Mouse (Mus musculus) embryonic facial prominence, embryonic 15.5 days (tissue): ENCODE measurements around the gene Qtrt1. TPM values are rescaled to one million over a fixed set of nuclear protein-coding genes. Genes with fewer than 3 reads are reported as not detected.

ENCODE experiments used
- ATAC-seq: fragments of 200-750 bp; cut with Nextera tagmentation; 2 replicates; pipeline ENCODE4 v1.8.0; 2017; ENCODE audit warnings: low read depth, moderate TSS enrichment; ENCODE audit not compliant: insufficient number of reproducible peaks, low FRiP score, low TSS enrichment
- H3K27ac ChIP-seq: fragments of 300-500 bp; sonication (generic); replicated peaks from 2 replicates; pipeline ENCODE4 v1.5.1; 2015; ENCODE audit warnings: mild to moderate bottlenecking, inconsistent platforms
- H3K27me3 ChIP-seq: fragments of 300-500 bp; sonication (generic); 2 replicates; pipeline ENCODE4 v1.6.1; 2015; ENCODE audit warnings: inconsistent platforms
- H3K36me3 ChIP-seq: fragments of 300-500 bp; sonication (generic); 2 replicates; pipeline ENCODE4 v1.6.1; 2015; ENCODE audit warnings: mild to moderate bottlenecking, inconsistent platforms
- H3K4me1 ChIP-seq: fragments of 300-500 bp; sonication (generic); 2 replicates; pipeline ENCODE4 v1.6.1; 2015; ENCODE audit warnings: inconsistent platforms
- H3K4me2 ChIP-seq: fragments of 300-500 bp; sonication (generic); replicated peaks from 2 replicates; pipeline ENCODE4 v1.6.1; 2015; ENCODE audit warnings: mild to moderate bottlenecking, inconsistent platforms
- H3K4me3 ChIP-seq: fragments of 300-500 bp; sonication (generic); replicated peaks from 2 replicates; pipeline ENCODE4 v1.5.1; 2015; ENCODE audit warnings: mild to moderate bottlenecking, inconsistent platforms
- H3K9ac ChIP-seq: fragments of 300-500 bp; sonication (generic); 2 replicates; pipeline ENCODE4 v1.6.1; 2015; ENCODE audit warnings: inconsistent platforms
- H3K9me3 ChIP-seq: fragments of 300-500 bp; sonication (generic); replicated peaks from 2 replicates; pipeline ENCODE4 v1.6.1; 2016; ENCODE audit warnings: inconsistent platforms
- WGBS: fragments of 180-500 bp; shearing (Covaris S2); methylation state at CpG from one replicate; pipeline ENCODE4 v1.1.7; 2015; 5-methylcytosine and 5-hydroxymethylcytosine counted together
- polyA plus RNA-seq: library from polyadenylated mRNA; unstranded; fragments of >200 nt; fragmentation: Nextera tagmentation; extraction: Ambion mirVana; gene quantifications from 2 replicates; pipeline ENCODE4 v1.2.1, GENCODE M21; 2015

The Qtrt1 gene
- polyA plus RNA-seq, 1 experiment from 2014 or later, result 47.5 TPM

GRCm38 (mm10) chr9:21424631-21425555 is 13.3 kb downstream of the Qtrt1 start, which contains the start of gene Dnm2:
Gene Dnm2, plus strand, starts transcription at chr9:21424908.
- Histone ChIP-seq H3K9ac (peak within 1 kb of the TSS; percentile 95), H3K4me2 (peak within 1 kb of the TSS; percentile 88), H3K27ac (peak within 1 kb of the TSS; percentile 90), H3K9me3 (no peaks in the 10 kb centered on the region), H3K27me3 (no peaks in the 10 kb centered on the region), H3K4me3 (peak within 1 kb of the TSS; percentile 99), H3K4me1 (peaks cover 34% of the 10 kb centered on the region), H3K36me3 (peaks cover 16% of the 10 kb centered on the region)
- under 1% methylated on average over 80 of the region's 82 CpGs for WGBS
- ATAC-seq, result peak; percentile 98

- ATAC-seq, result no peak
- Histone ChIP-seq H3K4me1 (peaks cover 39% of the 10 kb centered on the region), H3K27me3 (no peaks in the 10 kb centered on the region), H3K9ac (peak overlapping the region; percentile 95), H3K4me3 (peak overlapping the region; percentile 99), H3K9me3 (no peaks in the 10 kb centered on the region), H3K4me2 (peak overlapping the region; percentile 88), H3K27ac (peak overlapping the region; percentile 90; the same call in 1 of the 2 replicates), H3K36me3 (peaks cover 9% of the 10 kb centered on the region; the same call in 1 of the 2 replicates)
- 9% methylated on average over 6 of the region's 6 CpGs for WGBS
These were observed 13.9 kb downstream of the Qtrt1 start for GRCm38 (mm10) chr9:21425556-21425945.

GRCm38 (mm10) chr9:21426013-21426412 is 14.4 kb downstream of the Qtrt1 start:
- ATAC-seq, result no peak
- H3K27ac ChIP-seq, result no peak overlapping the region
- no peaks in the 10 kb centered on the region for H3K27me3 ChIP-seq
- H3K9me3 ChIP-seq, result no peaks in the 10 kb centered on the region
- peak overlapping the region; percentile 99 for H3K4me3 ChIP-seq
- H3K4me2 ChIP-seq, result peak overlapping the region; percentile 88
- peaks cover 5% of the 10 kb centered on the region; the same call in 1 of the 2 replicates for H3K36me3 ChIP-seq
- peak overlapping the region; percentile 95 for H3K9ac ChIP-seq
- WGBS, result 5% methylated on average over 1 of the region's 1 CpGs
- peaks cover 43% of the 10 kb centered on the region for H3K4me1 ChIP-seq

- Histone ChIP-seq H3K9me3 (no peaks in the 10 kb centered on the region), H3K4me2 (peak overlapping the region; percentile 88; the same call in 1 of the 2 replicates), H3K36me3 (no peaks in the 10 kb centered on the region; the same call in 1 of the 2 replicates), H3K27me3 (no peaks in the 10 kb centered on the region), H3K27ac (no peak overlapping the region), H3K4me3 (peak overlapping the region; percentile 99), H3K4me1 (peaks cover 48% of the 10 kb centered on the region), H3K9ac (no peak overlapping the region)
- WGBS, result 69% methylated on average over 2 of the region's 2 CpGs
- no peak for ATAC-seq
These were observed 14.9 kb downstream of the Qtrt1 start for GRCm38 (mm10) chr9:21426525-21426924.

DNA sequence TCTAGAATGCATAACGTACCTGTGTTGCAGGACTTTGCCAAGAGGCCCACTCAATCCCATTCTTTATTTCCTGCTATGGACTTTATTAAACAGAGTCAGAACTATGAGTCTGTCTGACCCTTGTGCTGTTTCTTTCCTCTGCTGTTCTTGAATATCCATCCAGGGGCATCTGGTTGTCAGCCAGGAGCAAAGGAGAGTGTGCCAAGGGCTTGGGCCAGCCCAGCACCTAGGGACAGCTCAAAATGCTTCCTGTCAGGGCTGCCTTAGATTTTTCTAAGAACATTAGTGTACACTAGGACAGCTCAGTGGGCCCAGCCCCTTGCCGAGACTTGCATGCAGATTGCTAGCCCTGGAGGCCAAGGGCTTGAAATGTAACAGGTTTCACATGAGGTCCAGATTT is 16.1 kb downstream of the Qtrt1 start:
- no peak for ATAC-seq
- H3K27me3 ChIP-seq, result no peaks in the 10 kb centered on the region
- no peaks in the 10 kb centered on the region for H3K9me3 ChIP-seq
- H3K4me1 ChIP-seq, result peaks cover 53% of the 10 kb centered on the region
- no peak overlapping the region for H3K9ac ChIP-seq
- no peak overlapping the region for H3K4me2 ChIP-seq
- H3K4me3 ChIP-seq, result no peak overlapping the region
- no peak overlapping the region for H3K27ac ChIP-seq
- WGBS, result 63% methylated on average over 2 of the region's 2 CpGs
- no peaks in the 10 kb centered on the region for H3K36me3 ChIP-seq

DNA sequence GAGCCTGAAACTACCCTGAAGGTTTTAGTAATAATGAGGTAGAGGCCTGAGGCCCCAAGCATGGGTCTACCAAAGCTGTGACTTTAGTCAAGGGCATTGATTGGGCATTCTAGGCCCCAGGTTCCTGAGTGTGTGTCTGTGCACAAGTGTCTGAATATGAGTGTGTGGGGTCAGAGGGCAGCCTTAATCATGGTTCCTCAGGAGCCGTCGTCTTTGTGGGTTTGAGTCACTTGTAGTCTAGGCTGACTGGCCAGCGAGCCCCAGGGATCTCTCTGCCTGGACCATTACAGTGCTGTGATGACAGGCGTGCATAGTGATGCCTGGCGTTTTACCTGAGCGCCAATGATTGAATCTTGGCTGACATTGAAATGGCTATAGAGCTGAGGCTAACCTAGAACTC is 16.5 kb downstream of the Qtrt1 start:
- Histone ChIP-seq H3K36me3 (no peaks in the 10 kb centered on the region), H3K4me1 (peaks cover 55% of the 10 kb centered on the region), H3K27me3 (no peaks in the 10 kb centered on the region), H3K4me2 (no peak overlapping the region), H3K4me3 (no peak overlapping the region), H3K9ac (no peak overlapping the region), H3K9me3 (no peaks in the 10 kb centered on the region), H3K27ac (no peak overlapping the region)
- WGBS, result 86% methylated on average over 6 of the region's 6 CpGs
- no peak for ATAC-seq

- no peak for ATAC-seq
- peak overlapping the region; percentile 45; the same call in 1 of the 2 replicates for H3K27ac ChIP-seq
- no peak overlapping the region for H3K9ac ChIP-seq
- WGBS, result 74% methylated on average over 7 of the region's 7 CpGs
- peaks cover 62% of the 10 kb centered on the region for H3K4me1 ChIP-seq
- peaks cover under 1% of the 10 kb centered on the region; the same call in 1 of the 2 replicates for H3K36me3 ChIP-seq
- no peak overlapping the region for H3K4me2 ChIP-seq
- H3K9me3 ChIP-seq, result no peaks in the 10 kb centered on the region
- no peak overlapping the region for H3K4me3 ChIP-seq
- H3K27me3 ChIP-seq, result no peaks in the 10 kb centered on the region
These were observed 19.1 kb downstream of the Qtrt1 start for GRCm38 (mm10) chr9:21430724-21431123.

DNA sequence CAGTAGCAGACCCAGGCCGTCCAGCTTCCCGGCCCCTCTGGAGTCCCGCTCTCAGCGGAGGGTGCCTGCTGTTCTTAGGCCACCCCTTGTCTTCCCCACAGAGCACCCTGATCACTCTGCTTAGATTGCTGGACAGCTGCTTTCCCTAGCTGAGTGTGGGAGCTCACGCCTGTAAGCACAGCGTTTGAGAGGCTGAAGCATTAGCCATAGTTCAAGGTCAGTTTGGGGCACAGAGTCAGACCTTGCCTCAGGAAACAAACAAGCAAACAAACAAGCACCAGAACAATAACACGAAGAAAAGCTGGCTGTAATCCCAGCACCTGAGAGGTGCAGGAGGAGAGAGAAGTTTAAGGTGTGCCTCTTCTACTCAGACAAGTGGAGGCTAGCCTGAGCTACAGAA is 20.4 kb downstream of the Qtrt1 start:
- H3K27me3 ChIP-seq, result no peaks in the 10 kb centered on the region
- H3K4me3 ChIP-seq, result no peak overlapping the region
- no peaks in the 10 kb centered on the region for H3K9me3 ChIP-seq
- 85% methylated on average over 7 of the region's 7 CpGs for WGBS
- H3K36me3 ChIP-seq, result peaks cover 3% of the 10 kb centered on the region; the same call in 1 of the 2 replicates
- no peak overlapping the region for H3K4me2 ChIP-seq
- no peak for ATAC-seq
- peaks cover 64% of the 10 kb centered on the region for H3K4me1 ChIP-seq
- H3K9ac ChIP-seq, result no peak overlapping the region
- no peak overlapping the region for H3K27ac ChIP-seq

DNA sequence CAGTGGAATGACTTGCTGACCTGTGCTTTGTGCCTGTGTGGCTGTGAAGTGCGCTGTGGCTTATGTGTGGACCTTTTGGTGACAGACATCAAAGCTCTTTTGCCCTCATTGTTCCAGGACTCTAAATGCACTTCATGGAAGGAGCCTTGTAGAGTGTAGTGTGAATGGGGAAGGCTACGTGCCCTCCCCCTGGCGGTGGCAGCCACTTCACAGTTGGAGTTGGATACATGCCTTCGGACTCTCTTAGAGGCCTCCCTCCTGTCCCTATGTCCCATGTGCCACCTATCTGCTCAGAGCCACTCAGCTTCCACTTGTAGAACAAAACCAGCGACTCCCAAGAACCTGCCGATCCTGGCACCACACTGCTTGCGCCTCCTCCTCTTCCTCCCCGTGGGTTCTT is 22.1 kb downstream of the Qtrt1 start:
- Histone ChIP-seq H3K9me3 (no peaks in the 10 kb centered on the region), H3K4me3 (no peak overlapping the region), H3K4me2 (no peak overlapping the region), H3K36me3 (peaks cover 3% of the 10 kb centered on the region; the same call in 1 of the 2 replicates), H3K4me1 (peaks cover 63% of the 10 kb centered on the region), H3K9ac (no peak overlapping the region), H3K27me3 (no peaks in the 10 kb centered on the region), H3K27ac (peak overlapping the region; percentile 31; the same call in 1 of the 2 replicates)
- no peak for ATAC-seq
- WGBS, result 89% methylated on average over 8 of the region's 8 CpGs

DNA sequence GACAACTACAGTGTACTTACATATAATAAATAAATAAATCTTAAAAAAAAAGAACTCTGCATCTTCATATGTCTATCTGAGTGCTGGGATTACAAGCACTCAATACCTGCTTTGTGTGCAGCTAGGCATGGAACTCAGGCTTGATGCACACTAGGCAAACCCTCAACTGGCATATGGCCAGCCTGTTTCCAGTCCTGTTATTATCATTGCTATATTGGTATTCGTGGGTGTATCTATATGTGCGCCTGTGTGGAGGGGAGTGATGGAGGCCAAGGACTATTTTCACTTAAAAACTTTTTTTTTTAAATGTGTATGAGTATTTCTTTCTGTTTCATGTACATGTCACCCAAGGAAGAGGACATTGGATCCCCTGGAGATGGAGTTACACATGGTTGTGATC is 22.8 kb downstream of the Qtrt1 start:
- Histone ChIP-seq H3K9ac (no peak overlapping the region), H3K4me1 (peaks cover 68% of the 10 kb centered on the region), H3K4me2 (no peak overlapping the region), H3K27me3 (no peaks in the 10 kb centered on the region), H3K36me3 (peaks cover 3% of the 10 kb centered on the region; the same call in 1 of the 2 replicates), H3K4me3 (no peak overlapping the region), H3K9me3 (no peaks in the 10 kb centered on the region), H3K27ac (no peak overlapping the region)
- no peak for ATAC-seq
- 85% methylated on average over 2 of the region's 2 CpGs for WGBS

DNA sequence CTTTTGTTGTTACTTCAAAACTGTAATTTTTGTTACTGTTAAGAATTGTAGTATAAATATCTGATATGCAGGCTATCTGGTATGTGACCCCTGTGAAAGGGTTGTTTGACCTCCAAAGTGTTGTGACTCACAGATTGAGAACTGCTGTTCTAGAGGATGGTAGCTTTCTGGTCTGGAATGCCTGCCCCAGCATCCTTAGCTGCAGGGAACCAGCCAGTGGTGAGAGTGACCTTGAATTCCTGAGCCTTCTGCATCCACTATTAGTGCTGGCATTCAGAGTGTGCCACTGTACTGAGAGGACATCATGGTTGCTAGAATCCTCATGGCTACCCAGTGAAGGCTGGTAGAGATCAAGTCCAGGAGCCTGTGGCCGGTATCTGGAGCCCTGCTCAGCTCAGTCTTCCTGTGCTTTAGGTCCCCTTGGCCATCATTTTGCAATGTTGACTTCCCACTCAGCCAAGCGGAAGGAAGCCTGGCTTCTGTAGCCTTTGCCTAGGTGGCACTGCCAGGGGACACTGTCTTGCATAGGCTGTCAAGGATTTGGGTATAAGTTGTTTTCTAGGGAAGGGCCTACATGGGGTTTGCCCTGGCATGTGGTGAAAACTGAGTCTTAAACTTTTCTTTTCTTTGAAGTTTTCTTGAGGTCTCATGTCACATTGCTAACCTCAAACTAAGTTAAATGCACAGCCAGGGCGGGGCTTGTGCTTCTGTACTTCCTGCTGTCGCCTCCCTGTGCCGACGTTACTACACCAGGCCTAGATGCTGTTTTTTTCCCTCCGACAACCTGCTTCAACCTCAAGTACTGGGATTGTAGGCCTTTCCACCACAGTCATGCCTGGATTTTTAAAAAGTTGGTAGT is 24.4 kb downstream of the Qtrt1 start:
- Histone ChIP-seq H3K4me1 (peaks cover 64% of the 10 kb centered on the region), H3K27ac (peak overlapping the region; percentile 79), H3K4me3 (no peak overlapping the region), H3K9ac (no peak overlapping the region), H3K9me3 (no peaks in the 10 kb centered on the region), H3K27me3 (no peaks in the 10 kb centered on the region), H3K4me2 (no peak overlapping the region), H3K36me3 (peaks cover 3% of the 10 kb centered on the region; the same call in 1 of the 2 replicates)
- ATAC-seq, result no peak
- WGBS, result 76% methylated on average over 7 of the region's 7 CpGs
